Mouse (Mus musculus) limb, embryonic 14.5 days (tissue): ENCODE results near the gene E2f2. TPM values are rescaled to one million over a fixed set of nuclear protein-coding genes. Genes with fewer than 3 reads are reported as not detected.
A peak's percentile ranks its signal among the peaks of the same experiment; 100 is the strongest.

ENCODE experiments used
- ATAC-seq: fragments of 200-750 bp; cut with Nextera tagmentation; 2 replicates; pipeline ENCODE4 v1.8.0; 2017; ENCODE audit warnings: low read depth, moderate number of reproducible peaks, moderate TSS enrichment; ENCODE audit not compliant: low FRiP score
- DNase-seq: peaks from one replicate; pipeline ENCODE4 v3.0.0-alpha.2; 2015; ENCODE audit warnings: low spot score
- H3K27ac ChIP-seq: fragments of 300-500 bp; sonication (generic); replicated peaks from 2 replicates; pipeline ENCODE4 v1.5.1; 2014; ENCODE audit warnings: low read depth, mild to moderate bottlenecking, low read length, moderate library complexity, mixed read lengths
- H3K27me3 ChIP-seq: fragments of 300-500 bp; sonication (generic); 2 replicates; pipeline ENCODE4 v1.6.1; 2014; ENCODE audit warnings: low read length, mixed read lengths; ENCODE audit not compliant: control insufficient read depth, insufficient read depth
- H3K36me3 ChIP-seq: fragments of 300-500 bp; sonication (generic); 2 replicates; pipeline ENCODE4 v1.6.1; 2014; ENCODE audit warnings: mild to moderate bottlenecking, low read length, moderate library complexity, mixed read lengths; ENCODE audit not compliant: control insufficient read depth, insufficient read depth
- H3K4me1 ChIP-seq: fragments of 300-500 bp; sonication (generic); 2 replicates; pipeline ENCODE4 v1.6.1; 2014; ENCODE audit warnings: antibody characterized with exemption, low read length, mixed read lengths; ENCODE audit not compliant: control insufficient read depth, insufficient read depth
- H3K4me2 ChIP-seq: fragments of 300-500 bp; sonication (generic); replicated peaks from 2 replicates; pipeline ENCODE4 v1.6.1; 2014; ENCODE audit warnings: low read depth, mild to moderate bottlenecking, low read length, moderate library complexity; ENCODE audit not compliant: severe bottlenecking
- H3K4me3 ChIP-seq: fragments of 300-500 bp; sonication (generic); replicated peaks from 2 replicates; pipeline ENCODE4 v1.5.1; 2014; ENCODE audit warnings: low read length
- H3K9ac ChIP-seq: fragments of 300-500 bp; sonication (generic); 2 replicates; pipeline ENCODE4 v1.6.1; 2014; ENCODE audit warnings: mild to moderate bottlenecking, low read depth, low read length, moderate library complexity; ENCODE audit not compliant: severe bottlenecking
- H3K9me3 ChIP-seq: fragments of 300-500 bp; sonication (generic); 2 replicates; pipeline ENCODE4 v1.6.1; 2016; ENCODE audit warnings: low read length; ENCODE audit not compliant: control insufficient read depth
- POLR2A ChIP-seq: fragments of 200-500 bp; IDR thresholded peaks from 2 replicates; pipeline ENCODE4 v1.8.0; 2012; ENCODE audit warnings: inconsistent platforms, mild to moderate bottlenecking, moderate library complexity, borderline replicate concordance; ENCODE audit not compliant: insufficient read depth, insufficient read length; ENCODE audit errors: extremely low read depth
- WGBS: fragments of 180-500 bp; shearing (Covaris S2); extraction: QIAGEN DNeasy Blood & Tissue Kit; methylation state at CpG from one replicate; pipeline ENCODE4 v1.1.7; 2014; 5-methylcytosine and 5-hydroxymethylcytosine counted together
- polyA plus RNA-seq, 2 experiments: library from polyadenylated mRNA; depleted of rRNA in 1 of 2; stranded (reverse) in 1 of 2; unstranded in 1 of 2; fragments of >200 nt; fragmentation: Nextera tagmentation in 1 of 2; extraction: Ambion mirVana in 1 of 2; gene quantifications; 2 replicates each; pipeline versions ENCODE4 v1.2.1 to v1.2.3; 2012 to 2014

Gene E2f2
- polyA plus RNA-seq, 2 experiments, result 6.8 to 8.9 TPM

GRCm38 (mm10) chr4:136206033-136206893 lies 34.1 kb downstream of the E2f2 start, which contains the start of gene Asap3:
Gene Asap3, plus strand, starts transcription at chr4:136206365.
- TF ChIP-seq POLR2A, result peak; percentile 60; the same call in 1 of the 2 replicates
- 0 out of 2 replicates have a peak, but pooled peaks cover 7% of the 10 kb centered on the region for H3K36me3 ChIP-seq
- H3K4me3 ChIP-seq, result peak within 1 kb of the TSS; percentile 74
- DNase-seq (peak; percentile 99), ATAC-seq (peak; percentile 91)
- whole genome bisulfite sequencing, result 1% methylated on average over 30 of the region's 54 CpGs
- peak within 1 kb of the TSS; percentile 91 for H3K4me2 ChIP-seq
- peak within 1 kb of the TSS; percentile 71 for H3K9ac ChIP-seq
- no peaks in the 10 kb centered on the region for H3K27me3 ChIP-seq
- no peaks in the 10 kb centered on the region for H3K9me3 ChIP-seq
- H3K4me1 ChIP-seq, result peaks cover 17% of the 10 kb centered on the region
- peak within 1 kb of the TSS; percentile 81 for H3K27ac ChIP-seq

GRCm38 (mm10) chr4:136206943-136207342 lies 34.7 kb downstream of the E2f2 start:
- ATAC-seq (no peak), DNase-seq (peak; percentile 67)

GRCm38 (mm10) chr4:136210931-136211330 lies 38.7 kb downstream of the E2f2 start:
- no peak overlapping the region for H3K27ac ChIP-seq
- no peak overlapping the region for H3K9ac ChIP-seq
- ATAC-seq, result no peak
- peaks cover 7% of the 10 kb centered on the region for H3K4me1 ChIP-seq
- no peak for DNase-seq
- no peaks in the 10 kb centered on the region for H3K9me3 ChIP-seq
- no peak for TF ChIP-seq POLR2A
- H3K36me3 ChIP-seq, result peaks cover 16% of the 10 kb centered on the region
- no peak overlapping the region for H3K4me2 ChIP-seq
- no peaks in the 10 kb centered on the region for H3K27me3 ChIP-seq
- 78% methylated on average over 9 of the region's 9 CpGs for WGBS
- no peak overlapping the region for H3K4me3 ChIP-seq

More at GRCm38 (mm10) chr4:136206943-136207342, 34.7 kb downstream of the E2f2 start:
- no peaks in the 10 kb centered on the region for H3K9me3 ChIP-seq
- H3K4me3 ChIP-seq, result peak overlapping the region; percentile 74
- H3K36me3 ChIP-seq, result 0 out of 2 replicates have a peak, but pooled peaks cover 7% of the 10 kb centered on the region
- TF ChIP-seq POLR2A, result no peak
- WGBS, result 3% methylated on average over 6 of the region's 6 CpGs
- H3K27me3 ChIP-seq, result no peaks in the 10 kb centered on the region
- H3K4me1 ChIP-seq, result peaks cover 17% of the 10 kb centered on the region
- peak overlapping the region; percentile 91 for H3K4me2 ChIP-seq
- H3K27ac ChIP-seq, result peak overlapping the region; percentile 81
- H3K9ac ChIP-seq, result peak overlapping the region; percentile 71

GRCm38 (mm10) chr4:136213629-136214028 lies 41.4 kb downstream of the E2f2 start:
- no peak overlapping the region for H3K9ac ChIP-seq
- peaks cover 16% of the 10 kb centered on the region for H3K36me3 ChIP-seq
- no peak overlapping the region for H3K4me3 ChIP-seq
- H3K9me3 ChIP-seq, result no peaks in the 10 kb centered on the region
- no peak for DNase-seq
- H3K4me2 ChIP-seq, result no peak overlapping the region
- WGBS, result 59% methylated on average over 7 of the region's 7 CpGs
- no peak overlapping the region for H3K27ac ChIP-seq
- ATAC-seq, result no peak
- no peak for TF ChIP-seq POLR2A
- H3K27me3 ChIP-seq, result no peaks in the 10 kb centered on the region
- peaks cover 20% of the 10 kb centered on the region for H3K4me1 ChIP-seq

- Histone ChIP-seq H3K27ac (no peak overlapping the region), H3K36me3 (peaks cover 16% of the 10 kb centered on the region), H3K27me3 (no peaks in the 10 kb centered on the region), H3K9ac (no peak overlapping the region), H3K4me3 (no peak overlapping the region), H3K4me2 (no peak overlapping the region), H3K9me3 (no peaks in the 10 kb centered on the region), H3K4me1 (peaks cover 31% of the 10 kb centered on the region)
- ATAC-seq, result no peak
- no peak for DNase-seq
- 88% methylated on average over 8 of the region's 8 CpGs for WGBS
- no peak for TF ChIP-seq POLR2A
Observed at GRCm38 (mm10) chr4:136214828-136215227, 42.6 kb downstream of the E2f2 start.
